Mouse (Mus musculus) brain, embryonic 14.5 days (tissue): ENCODE results near the gene Olfr1336.

Source experiments
- CTCF ChIP-seq: fragments of 200-500 bp; IDR thresholded peaks from 2 replicates; pipeline ENCODE4 v1.5.1; 2012; ENCODE audit warnings: inconsistent platforms, mild to moderate bottlenecking, moderate library complexity, borderline replicate concordance; ENCODE audit not compliant: insufficient read depth, insufficient read length; ENCODE audit errors: extremely low read depth
- POLR2A ChIP-seq: fragments of 200-500 bp; IDR thresholded peaks from 2 replicates; pipeline ENCODE4 v1.6.1; 2012; ENCODE audit warnings: mild to moderate bottlenecking, inconsistent platforms, borderline replicate concordance; ENCODE audit not compliant: poor library complexity, insufficient read depth, insufficient read length, severe bottlenecking; ENCODE audit errors: extremely low read depth

GRCm38 (mm10) chr7:6410043-6410442, 45.9 kb upstream of the Olfr1336 start, which contains the start of gene Gm20715:
- TF ChIP-seq POLR2A (no peak), CTCF (no peak)
